Mouse (Mus musculus) spleen, adult 2 months (tissue): ENCODE measurements around the gene Hist1h3i. TPM values are rescaled to one million over a fixed set of nuclear protein-coding genes. Genes with fewer than 3 reads are reported as not detected.
"Not testable (repeated sequence)": the region's sequence is repeated elsewhere in the genome, so short reads cannot be mapped to it uniquely, and the experiment has no call there.

Experiments used
- DNase-seq, 2 experiments: peaks; one replicate each; pipeline versions ENCODE4 v3.0.0 to v3.0.0-alpha.2; 2012 to 2021; ENCODE audit warnings: low spot score in 2 of 2, low read depth in 1 of 2
- H3K27ac ChIP-seq: fragments of 200-500 bp; 2 replicates; pipeline ENCODE4 v1.5.1; 2012; ENCODE audit warnings: low read length, inconsistent platforms; ENCODE audit not compliant: insufficient read depth
- H3K27me3 ChIP-seq: fragments of 200-500 bp; 2 replicates; pipeline ENCODE4 v1.6.1; 2012; ENCODE audit warnings: mild to moderate bottlenecking, moderate library complexity, low read length, inconsistent platforms; ENCODE audit not compliant: control insufficient read depth, insufficient read depth
- H3K36me3 ChIP-seq: fragments of 200-500 bp; 2 replicates; pipeline ENCODE4 v1.6.1; 2012; ENCODE audit warnings: mild to moderate bottlenecking, low read length, inconsistent platforms; ENCODE audit not compliant: control insufficient read depth, insufficient read depth
- H3K4me1 ChIP-seq: fragments of 200-500 bp; 2 replicates; pipeline ENCODE4 v1.6.1; 2011; ENCODE audit warnings: inconsistent platforms; ENCODE audit not compliant: control insufficient read depth, insufficient read depth, insufficient read length
- H3K4me3 ChIP-seq: fragments of 200-500 bp; 2 replicates; pipeline ENCODE4 v1.5.1; 2011; ENCODE audit warnings: mild to moderate bottlenecking, inconsistent platforms; ENCODE audit not compliant: insufficient read depth, insufficient read length; ENCODE audit errors: extremely low read depth
- CTCF ChIP-seq: fragments of 200-500 bp; IDR thresholded peaks from 2 replicates; pipeline ENCODE4 v1.5.1; 2011; ENCODE audit warnings: mild to moderate bottlenecking, inconsistent platforms; ENCODE audit not compliant: insufficient read depth, insufficient read length, insufficient replicate concordance; ENCODE audit errors: extremely low read depth
- POLR2A ChIP-seq: fragments of 200-500 bp; IDR thresholded peaks from 2 replicates; pipeline ENCODE4 v1.6.1; 2011; ENCODE audit warnings: low read depth, low read length, inconsistent platforms
- WGBS: fragments of 180-500 bp; shearing (Covaris S2); methylation state at CpG from one replicate; pipeline ENCODE4 v1.1.7; 2018; 5-methylcytosine and 5-hydroxymethylcytosine counted together
- polyA plus RNA-seq: library from polyadenylated mRNA; depleted of rRNA; stranded (reverse); fragments of >200 nt; gene quantifications from 2 replicates; pipeline ENCODE4 v1.2.3, GENCODE M21; 2012; rRNA removed

Hist1h3i gene
- 77.1 and 125 TPM in 2 replicates for polyA plus RNA-seq

- H3K27me3 ChIP-seq = no peaks in the 10 kb centered on the region
- peak within 1 kb of the TSS; percentile 51 for H3K4me3 ChIP-seq
- no peaks in the 10 kb centered on the region for H3K36me3 ChIP-seq
- H3K4me1 ChIP-seq = no peaks in the 10 kb centered on the region; the same call in 1 of the 2 replicates
- TF ChIP-seq POLR2A = peak; percentile 38
- TF ChIP-seq CTCF = no peak
- WGBS = under 1% methylated on average over 16 of the region's 20 CpGs
- H3K27ac ChIP-seq = peak within 1 kb of the TSS; percentile 88
- DNase-seq = peak; percentile 21 to 83
These were observed at the start of gene Hist1h3i for GRCm38 (mm10) chr13:21783255-21783617. TSS of gene Hist1h3i (minus strand) at chr13:21783370.

- H3K36me3 ChIP-seq, H3K4me3 ChIP-seq, H3K4me1 ChIP-seq, H3K27me3 ChIP-seq: not testable (repeated sequence)
- H3K27ac ChIP-seq = 0 out of 2 replicates have a peak within 1 kb of the TSS, but pooled peaks have one; percentile 9
- WGBS = under 1% methylated on average over 28 of the region's 58 CpGs
- peak in 1 of 2 experiments; percentile 31 for DNase-seq
These were observed 48.5 kb upstream of the Hist1h3i start, which contains the start of gene Hist1h4n for GRCm38 (mm10) chr13:21831418-21832394. TSS of gene Hist1h4n (minus strand) at chr13:21832196.

GRCm38 (mm10) chr13:21830344-21830743 lies 47.2 kb upstream of the Hist1h3i start:
- WGBS = 96% methylated on average over 10 of the region's 10 CpGs
- Histone ChIP-seq H3K4me3 (no peak overlapping the region), H3K27ac (no peak overlapping the region)

GRCm38 (mm10) chr13:21828511-21828910 lies 45.3 kb upstream of the Hist1h3i start:
- no peak overlapping the region for H3K27ac ChIP-seq
- H3K36me3 ChIP-seq = no peaks in the 10 kb centered on the region
- 91% methylated on average over 3 of the region's 3 CpGs for WGBS
- H3K4me3 ChIP-seq = no peak overlapping the region
- no peaks in the 10 kb centered on the region for H3K4me1 ChIP-seq
- DNase-seq = no peak
- H3K27me3 ChIP-seq = no peaks in the 10 kb centered on the region
- TF ChIP-seq POLR2A (no peak), CTCF (no peak)

More at GRCm38 (mm10) chr13:21830344-21830743, 47.2 kb upstream of the Hist1h3i start:
- DNase-seq = no peak
- no peak for TF ChIP-seq POLR2A
- no peak for TF ChIP-seq CTCF
- Histone ChIP-seq H3K27me3 (no peaks in the 10 kb centered on the region), H3K36me3 (no peaks in the 10 kb centered on the region), H3K4me1 (no peaks in the 10 kb centered on the region)

DNA sequence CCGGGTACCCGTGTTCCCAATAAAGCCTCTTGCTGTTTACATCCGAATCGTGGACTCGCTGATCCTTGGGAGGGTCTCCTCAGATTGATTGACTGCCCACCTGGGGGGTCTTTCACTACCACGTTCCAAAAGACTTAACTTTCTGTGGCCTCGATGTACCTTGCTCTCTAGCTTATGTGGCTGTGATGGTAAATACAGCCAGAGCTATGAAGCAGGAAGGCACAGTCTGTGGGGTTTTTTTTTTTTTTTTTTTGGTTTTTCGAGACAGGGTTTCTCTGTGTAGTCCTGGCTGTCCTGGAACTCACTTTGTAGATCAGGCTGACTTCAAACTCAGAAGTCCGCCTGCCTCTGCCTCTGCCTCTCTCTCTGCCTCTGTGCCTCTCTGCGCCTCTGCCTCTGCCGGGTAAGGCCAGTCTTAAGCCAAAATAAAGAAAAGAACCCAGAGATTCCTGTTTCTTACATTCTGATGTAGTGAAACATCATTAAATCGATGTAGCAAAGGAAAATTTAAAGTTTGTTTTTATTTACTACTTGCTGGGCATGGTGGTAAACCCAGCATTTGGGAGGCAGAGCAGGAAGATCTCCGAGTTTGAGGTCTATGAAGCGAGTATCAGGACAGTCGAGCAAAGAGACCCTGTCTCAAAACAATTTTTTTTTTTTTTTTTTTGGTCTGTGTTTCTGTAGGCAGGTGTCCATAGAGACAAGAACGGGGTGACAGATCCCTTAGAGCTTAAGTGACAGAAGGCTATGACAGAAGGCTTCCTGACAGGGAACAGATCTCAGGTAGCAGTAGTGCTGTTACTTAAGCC lies 37.1 kb upstream of the Hist1h3i start:
- DNase-seq, H3K36me3 ChIP-seq: not testable (repeated sequence)
- 78% methylated on average over 7 of the region's 16 CpGs for WGBS

DNA sequence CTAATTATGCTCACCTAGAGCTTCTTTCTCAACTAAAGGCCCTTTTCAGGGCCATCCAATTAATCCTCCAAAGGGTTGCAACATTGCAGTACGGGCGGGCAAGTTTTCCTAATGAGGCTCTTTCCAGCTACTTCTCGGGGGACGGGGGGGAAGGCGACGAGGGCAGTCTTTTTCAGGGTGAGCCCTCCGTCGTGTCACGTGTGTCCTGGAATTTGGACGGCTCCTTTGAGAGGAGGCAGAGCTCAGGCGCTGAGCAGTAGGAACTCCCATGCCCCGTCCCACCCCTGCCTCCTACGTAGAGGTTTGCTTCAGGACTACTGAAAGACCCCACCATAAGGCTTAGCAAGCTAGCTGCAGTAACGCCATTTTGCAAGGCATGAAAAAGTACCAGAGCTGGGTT lies 28.9 kb upstream of the Hist1h3i start:
- not testable (repeated sequence) for DNase-seq, H3K27me3 ChIP-seq, H3K4me3 ChIP-seq, H3K4me1 ChIP-seq, H3K36me3 ChIP-seq
- H3K27ac ChIP-seq = peak overlapping the region; percentile 46
- 0% methylated on average over 14 of the region's 14 CpGs for WGBS

More for the DNA sequence above, 37.1 kb upstream of the Hist1h3i start:
- not testable (repeated sequence) for H3K27me3 ChIP-seq, H3K4me1 ChIP-seq, H3K4me3 ChIP-seq, H3K27ac ChIP-seq

- not testable (repeated sequence) for H3K4me3 ChIP-seq, H3K36me3 ChIP-seq, H3K27me3 ChIP-seq, H3K4me1 ChIP-seq
- no CpG with 5 or more reads among the region's 24 CpGs for WGBS
- DNase-seq = peak in 1 of 2 experiments; percentile 50
- H3K27ac ChIP-seq = peak within 1 kb of the TSS; percentile 46
These were observed 28.4 kb upstream of the Hist1h3i start, which contains the start of gene Hist1h4m for GRCm38 (mm10) chr13:21811539-21811938. TSS of gene Hist1h4m (plus strand) at chr13:21811746.

GRCm38 (mm10) chr13:21811074-21811473 lies 27.9 kb upstream of the Hist1h3i start:
- not testable (repeated sequence) for H3K36me3 ChIP-seq, H3K27me3 ChIP-seq, H3K27ac ChIP-seq, H3K4me1 ChIP-seq, DNase-seq, H3K4me3 ChIP-seq
- no CpG with 5 or more reads among the region's 8 CpGs for WGBS

DNA sequence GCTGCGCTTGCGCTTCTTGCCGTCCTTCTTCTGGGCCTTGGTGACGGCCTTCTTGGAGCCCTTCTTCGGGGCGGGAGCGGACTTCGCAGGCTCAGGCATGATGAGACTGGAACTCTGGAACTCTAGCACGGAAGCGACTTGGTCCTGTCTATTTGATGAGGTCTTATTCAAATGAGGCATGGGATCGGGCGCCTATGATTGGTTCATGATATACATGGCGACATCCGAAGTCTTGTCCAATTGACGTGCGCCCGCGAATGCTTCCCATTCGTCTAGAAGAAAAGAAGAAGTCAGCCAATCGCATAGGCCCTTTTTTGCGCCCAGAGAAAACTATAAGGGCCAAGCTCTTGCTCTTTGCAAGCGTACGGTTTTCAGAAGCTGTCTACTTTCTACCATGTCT lies 26.9 kb upstream of the Hist1h3i start, which contains the start of the genes Hist1h2bq and Hist1h2ao:
TSS of gene Hist1h2bq (minus strand) at position 125 of the 400 bp plus-strand sequence.
TSS of gene Hist1h2ao (plus strand) at position 393 of the 400 bp plus-strand sequence.
- not testable (repeated sequence) for H3K36me3 ChIP-seq, H3K4me3 ChIP-seq, H3K4me1 ChIP-seq, DNase-seq, H3K27ac ChIP-seq, H3K27me3 ChIP-seq
- WGBS = no CpG with 5 or more reads among the region's 23 CpGs
